Mouse (Mus musculus) c-Kit-positive CD71-negative TER-119-negative erythroid progenitor cells, embryonic 14.5 days (primary cell): ENCODE measurements around the gene Arhgef38.

ENCODE experiments used
- DNase-seq: peaks from one replicate; pipeline ENCODE4 v3.0.0-alpha.2; 2013; ENCODE audit warnings: low read depth

Gene Arhgef38

GRCm38 (mm10) chr3:133091664-133092273 is 143.0 kb downstream of the Arhgef38 start, which contains the start of the genes Ints12 and Gstcd:
TSS of gene Ints12 (plus strand) at chr3:133091840.
TSS of gene Gstcd (minus strand) at chr3:133092033.
- peak; percentile 91 for DNase-seq

- peak; percentile 31 for DNase-seq
These were observed 143.6 kb downstream of the Arhgef38 start for GRCm38 (mm10) chr3:133091121-133091663.

GRCm38 (mm10) chr3:133090247-133091120 is 144.3 kb downstream of the Arhgef38 start:
- no peak for DNase-seq

GRCm38 (mm10) chr3:133085858-133086257 is 148.9 kb downstream of the Arhgef38 start:
- peak; percentile 74 for DNase-seq

- no peak for DNase-seq
These were observed 152.0 kb downstream of the Arhgef38 start for GRCm38 (mm10) chr3:133082736-133083135.

GRCm38 (mm10) chr3:133075560-133075959 is 159.2 kb downstream of the Arhgef38 start:
- no peak for DNase-seq
